Comparison of ENCODE assay signal across 8 mouse cellular contexts in genomic region chr3:92998691-92999090, GRCm38 (mm10). TPM values are rescaled to one million over a fixed set of nuclear protein-coding genes. Genes with fewer than 3 reads are reported as not detected.
A peak's percentile ranks its signal among the peaks of the same experiment; 100 is the strongest.
DNase-seq lines count a peak whose midpoint lies in the region; ATAC-seq and TF ChIP-seq lines count a peak whose summit lies in the region.

No protein-coding gene starts in this region.

- H3K36me3 ChIP-seq in forebrain, postnatal 0 days (ENCODE audit: insufficient read depth), result no peaks in the 10 kb centered on the region
- no peaks in the 10 kb centered on the region for H3K36me3 ChIP-seq in hindbrain, embryonic 14.5 days (replicated peaks; ENCODE audit: control insufficient read depth, insufficient read depth)

- peak; percentile 63 for DNase-seq in Muller cell, postnatal 12 days (ENCODE audit: inconsistent ontology term)
- peak; percentile 16 for DNase-seq in cerebellum, adult 11 months
- peak; percentile 85 for DNase-seq in forebrain, postnatal 0 days
- DNase-seq in hindbrain, embryonic 14.5 days (ENCODE audit: low spot score), result peak; percentile 90
- peak; percentile 40 to 70 for DNase-seq in layer of hippocampus, postnatal 14 days (ENCODE audit: low spot score in 2 of 2)
- DNase-seq in lung, postnatal 36 days, result peak; percentile 71
- peak; percentile 85 to 88 for DNase-seq in right cerebral cortex, postnatal 10 days (ENCODE audit: low spot score in 2 of 2)
- no peak for DNase-seq in spleen, adult 12 weeks (ENCODE audit: low spot score)

- ATAC-seq in forebrain, postnatal 0 days, result peak; percentile 95
- peak; percentile 91 for ATAC-seq in hindbrain, embryonic 14.5 days (ENCODE audit: low FRiP score)

- H3K9me3 ChIP-seq in forebrain, postnatal 0 days (ENCODE audit: low read length), result no peaks in the 10 kb centered on the region
- no peaks in the 10 kb centered on the region for H3K9me3 ChIP-seq in hindbrain, embryonic 14.5 days (ENCODE audit: control insufficient read depth, low read length)

- TF ChIP-seq CTCF in forebrain, postnatal 0 days (IDR thresholded peaks at IDR 0.05; ENCODE audit: low read depth), result peak; percentile 87

- H3K4me1 ChIP-seq in forebrain, postnatal 0 days (ENCODE audit: insufficient read depth), result no peaks in the 10 kb centered on the region
- H3K4me1 ChIP-seq in hindbrain, embryonic 14.5 days (replicated peaks; ENCODE audit: control insufficient read depth, insufficient read depth, low read length), result no peaks in the 10 kb centered on the region

- no peaks in the 10 kb centered on the region for H3K27me3 ChIP-seq in forebrain, postnatal 0 days (ENCODE audit: insufficient read depth, low read length)
- no peaks in the 10 kb centered on the region for H3K27me3 ChIP-seq in hindbrain, embryonic 14.5 days (ENCODE audit: control insufficient read depth, insufficient read depth, low read length)

- H3K27ac ChIP-seq in forebrain, postnatal 0 days (ENCODE audit: low read depth, low read length), result no peak overlapping the region
- H3K27ac ChIP-seq in hindbrain, embryonic 14.5 days, result no peak overlapping the region

- 2% methylated on average over 7 of the region's 7 CpGs for WGBS in forebrain, postnatal 0 days
- WGBS in hindbrain, embryonic 14.5 days, result 5% methylated on average over 7 of the region's 7 CpGs

- H3K4me2 ChIP-seq in forebrain, postnatal 0 days (ENCODE audit: low read depth), result no peak overlapping the region
- no peak overlapping the region for H3K4me2 ChIP-seq in hindbrain, embryonic 14.5 days (replicated peaks)

- H3K4me3 ChIP-seq in forebrain, postnatal 0 days (ENCODE audit: low read depth, low read length), result no peak overlapping the region
- H3K4me3 ChIP-seq in hindbrain, embryonic 14.5 days (replicated peaks; ENCODE audit: low read length), result no peak overlapping the region

- H3K9ac ChIP-seq in forebrain, postnatal 0 days, result no peak overlapping the region
- H3K9ac ChIP-seq in hindbrain, embryonic 14.5 days, result no peak overlapping the region

RNA-seq across cellular contexts. Expression of gene Lce3f, which starts 6.7 kb away (rescaled TPM):
- not detected in 2 replicates for total RNA-seq in forebrain, postnatal 0 days (2014; rRNA removed)
- not detected in 2 replicates for polyA plus RNA-seq in forebrain, postnatal 0 days (2015; fragmentation: Nextera tagmentation; extraction: Ambion mirVana)
- polyA plus RNA-seq in hindbrain, embryonic 14.5 days (2014; fragmentation: Nextera tagmentation; extraction: Ambion mirVana), result not detected in 2 replicates
- total RNA-seq in layer of hippocampus, postnatal 14 days (2021), result not detected

RNA-seq across cellular contexts. Expression of gene Crct1, which starts 16.8 kb away (rescaled TPM):
- total RNA-seq in forebrain, postnatal 0 days (2014; rRNA removed), result 0.38 and 0.57 TPM in 2 replicates
- 0.34 and 0.62 TPM in 2 replicates for polyA plus RNA-seq in forebrain, postnatal 0 days (2015; fragmentation: Nextera tagmentation; extraction: Ambion mirVana)
- 1.0 and 2.3 TPM in 2 replicates for polyA plus RNA-seq in hindbrain, embryonic 14.5 days (2014; fragmentation: Nextera tagmentation; extraction: Ambion mirVana)
- not detected for total RNA-seq in layer of hippocampus, postnatal 14 days (2021)

RNA-seq across cellular contexts. Expression of gene Lce1m, which starts 20.2 kb away (rescaled TPM):
- total RNA-seq in forebrain, postnatal 0 days (2014; rRNA removed), result not detected in 2 replicates
- polyA plus RNA-seq in forebrain, postnatal 0 days (2015; fragmentation: Nextera tagmentation; extraction: Ambion mirVana), result not detected in 2 replicates
- not detected in 2 replicates for polyA plus RNA-seq in hindbrain, embryonic 14.5 days (2014; fragmentation: Nextera tagmentation; extraction: Ambion mirVana)
- total RNA-seq in layer of hippocampus, postnatal 14 days (2021), result not detected

RNA-seq across cellular contexts. Expression of gene Lce3e, which starts 31.8 kb away (rescaled TPM):
- total RNA-seq in forebrain, postnatal 0 days (2014; rRNA removed), result not detected in 2 replicates
- polyA plus RNA-seq in forebrain, postnatal 0 days (2015; fragmentation: Nextera tagmentation; extraction: Ambion mirVana), result not detected in 2 replicates
- polyA plus RNA-seq in hindbrain, embryonic 14.5 days (2014; fragmentation: Nextera tagmentation; extraction: Ambion mirVana), result not detected in 2 replicates
- total RNA-seq in layer of hippocampus, postnatal 14 days (2021), result not detected

RNA-seq across cellular contexts. Expression of gene Lce3d, which starts 41.5 kb away (rescaled TPM):
- not detected in 2 replicates for total RNA-seq in forebrain, postnatal 0 days (2014; rRNA removed)
- polyA plus RNA-seq in forebrain, postnatal 0 days (2015; fragmentation: Nextera tagmentation; extraction: Ambion mirVana), result not detected in 2 replicates
- not detected in 2 replicates for polyA plus RNA-seq in hindbrain, embryonic 14.5 days (2014; fragmentation: Nextera tagmentation; extraction: Ambion mirVana)
- not detected for total RNA-seq in layer of hippocampus, postnatal 14 days (2021)
